Comparison of ENCODE assay signal across 7 mouse cellular contexts in genomic region chr8:107056973-107057369, GRCm38 (mm10). TPM values are rescaled to one million over a fixed set of nuclear protein-coding genes. Genes with fewer than 3 reads are reported as not detected.
DNase-seq lines count a peak whose midpoint lies in the region; ATAC-seq and TF ChIP-seq lines count a peak whose summit lies in the region.

No protein-coding gene starts in this region.

- H3K9me3 ChIP-seq in lung, embryonic 16.5 days (ENCODE audit: control insufficient read depth, low read length), result no peaks in the 10 kb centered on the region
- H3K9me3 ChIP-seq in embryonic facial prominence, embryonic 15.5 days (replicated peaks), result no peaks in the 10 kb centered on the region
- H3K9me3 ChIP-seq in hindbrain, postnatal 0 days (ENCODE audit: low read length), result no peaks in the 10 kb centered on the region

- peak; percentile 34 for TF ChIP-seq CTCF in hindbrain, postnatal 0 days (IDR thresholded peaks at IDR 0.05; ENCODE audit: low read depth)

- peak overlapping the region; percentile 81 for H3K9ac ChIP-seq in lung, embryonic 16.5 days (ENCODE audit: low read length)
- H3K9ac ChIP-seq in embryonic facial prominence, embryonic 15.5 days, result peak overlapping the region; percentile 57
- H3K9ac ChIP-seq in hindbrain, postnatal 0 days (replicated peaks; ENCODE audit: low read length), result peak overlapping the region; percentile 71

- under 1% methylated on average over 33 of the region's 33 CpGs for WGBS in lung, embryonic 16.5 days
- WGBS in embryonic facial prominence, embryonic 15.5 days, result 3% methylated on average over 33 of the region's 33 CpGs
- WGBS in hindbrain, postnatal 0 days, result under 1% methylated on average over 33 of the region's 33 CpGs

- no peak for TF ChIP-seq POLR2A in myocyte (IDR thresholded peaks at IDR 0.05; ENCODE audit: insufficient read length, low read depth)

- peaks cover 21% of the 10 kb centered on the region for H3K36me3 ChIP-seq in lung, embryonic 16.5 days (ENCODE audit: control insufficient read depth, insufficient read depth, low read length)
- peaks cover 49% of the 10 kb centered on the region for H3K36me3 ChIP-seq in embryonic facial prominence, embryonic 15.5 days
- H3K36me3 ChIP-seq in hindbrain, postnatal 0 days (ENCODE audit: insufficient read depth, low read length), result peaks cover 24% of the 10 kb centered on the region
- H3K36me3 ChIP-seq in myocyte (ENCODE audit: control insufficient read depth, insufficient read depth), result peaks cover 23% of the 10 kb centered on the region

- peak; percentile 68 for ATAC-seq in lung, embryonic 16.5 days (ENCODE audit: low read depth)
- peak; percentile 11; the same call in 1 of the 2 replicates for ATAC-seq in embryonic facial prominence, embryonic 15.5 days (ENCODE audit: insufficient number of reproducible peaks, low FRiP score, low TSS enrichment, low read depth)
- ATAC-seq in hindbrain, postnatal 0 days, result peak; percentile 82

- H3K79me2 ChIP-seq in myocyte (ENCODE audit: control insufficient read depth, insufficient read depth), result peaks cover 34% of the 10 kb centered on the region

- H3ac ChIP-seq in myocyte (ENCODE audit: control insufficient read depth, insufficient read length), result peak overlapping the region; percentile 76

- H3K4me2 ChIP-seq in lung, embryonic 16.5 days (ENCODE audit: low read depth, low read length), result peak overlapping the region; percentile 91
- H3K4me2 ChIP-seq in embryonic facial prominence, embryonic 15.5 days (replicated peaks), result peak overlapping the region; percentile 73
- peak overlapping the region; percentile 94 for H3K4me2 ChIP-seq in hindbrain, postnatal 0 days (ENCODE audit: low read depth, low read length)
- peak overlapping the region; percentile 88 for H3K4me2 ChIP-seq in myocyte (ENCODE audit: low read depth)

- H3K4me3 ChIP-seq in lung, embryonic 16.5 days (ENCODE audit: low read length), result peak overlapping the region; percentile 97
- peak overlapping the region; percentile 100 for H3K4me3 ChIP-seq in embryonic facial prominence, embryonic 15.5 days (replicated peaks)
- H3K4me3 ChIP-seq in hindbrain, postnatal 0 days (ENCODE audit: low read length), result peak overlapping the region; percentile 89
- H3K4me3 ChIP-seq in myocyte, result peak overlapping the region; percentile 93

- no peak for DNase-seq in lung, postnatal 14 days
- no peak for DNase-seq in hindbrain, postnatal 0 days (ENCODE audit: low spot score)
- no peak for DNase-seq in embryo, embryonic 10.5 days (ENCODE audit: low spot score)
- DNase-seq in frontal cortex, postnatal 10 days (ENCODE audit: low spot score in 2 of 2), result no peak

- peaks cover 17% of the 10 kb centered on the region for H3K4me1 ChIP-seq in lung, embryonic 16.5 days (replicated peaks; ENCODE audit: control insufficient read depth, insufficient read depth, low read length)
- peaks cover 23% of the 10 kb centered on the region for H3K4me1 ChIP-seq in embryonic facial prominence, embryonic 15.5 days
- H3K4me1 ChIP-seq in hindbrain, postnatal 0 days (ENCODE audit: insufficient read depth, low read length), result peaks cover 7% of the 10 kb centered on the region; the same call in 1 of the 2 replicates

- no peaks in the 10 kb centered on the region for H3K27me3 ChIP-seq in lung, embryonic 16.5 days (ENCODE audit: control insufficient read depth, insufficient read depth, low read depth, low read length)
- no peaks in the 10 kb centered on the region for H3K27me3 ChIP-seq in embryonic facial prominence, embryonic 15.5 days
- no peaks in the 10 kb centered on the region for H3K27me3 ChIP-seq in hindbrain, postnatal 0 days (ENCODE audit: insufficient read depth, low read length)
- no peaks in the 10 kb centered on the region for H3K27me3 ChIP-seq in myocyte (ENCODE audit: control insufficient read depth, insufficient read depth, insufficient read length)

- H3K27ac ChIP-seq in lung, embryonic 16.5 days (ENCODE audit: low read length), result peak overlapping the region; percentile 30; the same call in 1 of the 2 replicates
- H3K27ac ChIP-seq in embryonic facial prominence, embryonic 15.5 days (replicated peaks), result peak overlapping the region; percentile 40; the same call in 1 of the 2 replicates
- H3K27ac ChIP-seq in hindbrain, postnatal 0 days, result peak overlapping the region; percentile 69

TF ChIP-seq in myocyte, 11 proteins besides CTCF, POLR2A, EP300 and RAD21:
- TF ChIP-seq MYOD1 (IDR thresholded peaks at IDR 0.05; ENCODE audit: control insufficient read depth in 1 of 3, insufficient read length in 2 of 3, low read depth in 2 of 3) (peak in 1 of 3 experiments; percentile 22), MYOG (IDR thresholded peaks at IDR 0.05; ENCODE audit: control insufficient read depth in 1 of 3, insufficient read depth in 1 of 3, insufficient read length in 2 of 3, low read depth in 2 of 3) (no peak), REST (IDR thresholded peaks at IDR 0.05; ENCODE audit: insufficient read depth, insufficient read length) (no peak), POLR2AphosphoS2 (IDR thresholded peaks at IDR 0.05; ENCODE audit: insufficient read length, low read depth) (no peak), MAX (IDR thresholded peaks at IDR 0.05; ENCODE audit: low read depth) (no peak), E2F4 (IDR thresholded peaks at IDR 0.05; ENCODE audit: insufficient read depth) (no peak)

RNA-seq across cellular contexts. Expression of gene Nip7, which starts 0.3 kb away (rescaled TPM):
- polyA plus RNA-seq in lung, embryonic 16.5 days (2015; fragmentation: Nextera tagmentation; extraction: Ambion mirVana), result 68.6 and 75.3 TPM in 2 replicates
- polyA plus RNA-seq in embryonic facial prominence, embryonic 15.5 days (2015; fragmentation: Nextera tagmentation; extraction: Ambion mirVana), result 80.0 and 80.4 TPM in 2 replicates
- total RNA-seq in hindbrain, postnatal 0 days (2014; rRNA removed), result 16.1 and 20.7 TPM in 2 replicates
- polyA plus RNA-seq in hindbrain, postnatal 0 days (2015; fragmentation: Nextera tagmentation; extraction: Ambion mirVana), result 58.1 and 59.5 TPM in 2 replicates
- polyA plus RNA-seq in myocyte (2012; fragmentation: generic; extraction: Trizol), result 81.4 TPM

RNA-seq across cellular contexts. Expression of gene Cog8, which starts 0.5 kb away (rescaled TPM):
- 28.6 and 29.6 TPM in 2 replicates for polyA plus RNA-seq in lung, embryonic 16.5 days (2015; fragmentation: Nextera tagmentation; extraction: Ambion mirVana)
- 40.0 and 42.0 TPM in 2 replicates for polyA plus RNA-seq in embryonic facial prominence, embryonic 15.5 days (2015; fragmentation: Nextera tagmentation; extraction: Ambion mirVana)
- total RNA-seq in hindbrain, postnatal 0 days (2014; rRNA removed), result 47.9 and 48.8 TPM in 2 replicates
- 33.0 and 33.2 TPM in 2 replicates for polyA plus RNA-seq in hindbrain, postnatal 0 days (2015; fragmentation: Nextera tagmentation; extraction: Ambion mirVana)
- polyA plus RNA-seq in myocyte (2012; fragmentation: generic; extraction: Trizol), result 28.3 TPM

RNA-seq across cellular contexts. Expression of gene Tmed6, which starts 8.5 kb away (rescaled TPM):
- 1.7 and 1.9 TPM in 2 replicates for polyA plus RNA-seq in lung, embryonic 16.5 days (2015; fragmentation: Nextera tagmentation; extraction: Ambion mirVana)
- not detected in 2 replicates for polyA plus RNA-seq in embryonic facial prominence, embryonic 15.5 days (2015; fragmentation: Nextera tagmentation; extraction: Ambion mirVana)
- not detected in 2 replicates for total RNA-seq in hindbrain, postnatal 0 days (2014; rRNA removed)
- not detected in 2 replicates for polyA plus RNA-seq in hindbrain, postnatal 0 days (2015; fragmentation: Nextera tagmentation; extraction: Ambion mirVana)
- not detected for polyA plus RNA-seq in myocyte (2012; fragmentation: generic; extraction: Trizol)

RNA-seq across cellular contexts. Expression of gene Pdf, which starts 8.6 kb away (rescaled TPM):
- polyA plus RNA-seq in lung, embryonic 16.5 days (2015; fragmentation: Nextera tagmentation; extraction: Ambion mirVana), result 32.7 and 35.5 TPM in 2 replicates
- 45.9 and 46.1 TPM in 2 replicates for polyA plus RNA-seq in embryonic facial prominence, embryonic 15.5 days (2015; fragmentation: Nextera tagmentation; extraction: Ambion mirVana)
- 57.7 and 68.8 TPM in 2 replicates for total RNA-seq in hindbrain, postnatal 0 days (2014; rRNA removed)
- 30.5 and 36.9 TPM in 2 replicates for polyA plus RNA-seq in hindbrain, postnatal 0 days (2015; fragmentation: Nextera tagmentation; extraction: Ambion mirVana)
- 31.1 TPM for polyA plus RNA-seq in myocyte (2012; fragmentation: generic; extraction: Trizol)

RNA-seq across cellular contexts. Expression of gene Vps4a, which starts 25.9 kb away (rescaled TPM):
- polyA plus RNA-seq in lung, embryonic 16.5 days (2015; fragmentation: Nextera tagmentation; extraction: Ambion mirVana), result 65.3 and 68.9 TPM in 2 replicates
- 72.1 and 72.5 TPM in 2 replicates for polyA plus RNA-seq in embryonic facial prominence, embryonic 15.5 days (2015; fragmentation: Nextera tagmentation; extraction: Ambion mirVana)
- 81.6 and 92.3 TPM in 2 replicates for total RNA-seq in hindbrain, postnatal 0 days (2014; rRNA removed)
- 153 and 155 TPM in 2 replicates for polyA plus RNA-seq in hindbrain, postnatal 0 days (2015; fragmentation: Nextera tagmentation; extraction: Ambion mirVana)
- 35.4 TPM for polyA plus RNA-seq in myocyte (2012; fragmentation: generic; extraction: Trizol)

Comparison
In these comparisons a context has a peak if more than half of its experiments do, and no peak if none do; other contexts are left out.
1. ATAC-seq: peak in every context shown above with its lines; median percentile 82 in hindbrain, postnatal 0 days; 68 in lung, embryonic 16.5 days; 11 in embryonic facial prominence, embryonic 15.5 days.